Mouse (Mus musculus) MN1 (cell line): ENCODE results near the gene Zfp560.
A peak's percentile ranks its signal among the peaks of the same experiment; 100 is the strongest.
"Not testable (repeated sequence)": the region's sequence is repeated elsewhere in the genome, so short reads cannot be mapped to it uniquely, and the experiment has no call there.

Source experiments
- DNase-seq: peaks from one replicate; pipeline ENCODE4 v3.0.0-alpha.2; 2016; ENCODE audit warnings: low spot score

Zfp560 gene

DNA sequence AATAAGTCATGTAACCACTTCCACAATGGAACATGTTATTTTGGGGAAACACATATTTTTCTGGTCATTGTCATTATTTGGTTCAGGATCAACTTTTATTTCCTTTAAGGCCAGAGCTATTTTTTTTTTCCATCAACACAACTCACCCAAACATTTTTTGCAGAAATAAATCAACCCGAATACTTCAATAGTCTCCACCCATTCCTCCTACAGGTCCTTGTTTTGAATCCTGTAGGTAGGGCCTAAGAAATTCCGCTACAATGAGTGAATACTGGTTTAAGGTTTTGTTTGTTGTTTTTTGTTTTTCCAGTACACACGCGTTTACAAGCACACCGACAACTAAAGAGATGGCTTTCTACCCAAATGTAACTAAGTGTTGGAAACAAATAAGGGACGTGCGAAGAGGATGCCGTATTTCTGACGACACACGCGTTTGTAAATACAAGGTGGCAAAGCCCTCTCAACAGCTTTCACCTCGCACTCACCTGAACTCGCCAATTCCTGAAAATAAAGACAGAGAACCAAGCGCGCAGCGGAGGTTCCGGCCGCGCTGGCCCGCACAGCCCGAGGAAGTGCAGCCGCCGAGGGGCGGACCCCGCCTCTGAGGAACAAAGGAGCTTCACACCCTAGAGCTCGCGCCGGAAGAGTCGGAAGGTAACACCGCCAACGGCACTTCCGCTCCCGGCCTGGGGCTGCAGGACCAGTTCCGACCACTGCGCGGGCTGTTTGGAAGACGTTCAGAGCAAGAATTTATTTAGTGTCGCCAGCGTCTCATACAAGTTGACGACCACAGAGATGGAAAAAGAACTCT, at the start of gene Zfp560:
Gene Zfp560, minus strand, starts transcription at position 646 of the 811 bp plus-strand sequence.
- peak; percentile 93 for DNase-seq

DNA sequence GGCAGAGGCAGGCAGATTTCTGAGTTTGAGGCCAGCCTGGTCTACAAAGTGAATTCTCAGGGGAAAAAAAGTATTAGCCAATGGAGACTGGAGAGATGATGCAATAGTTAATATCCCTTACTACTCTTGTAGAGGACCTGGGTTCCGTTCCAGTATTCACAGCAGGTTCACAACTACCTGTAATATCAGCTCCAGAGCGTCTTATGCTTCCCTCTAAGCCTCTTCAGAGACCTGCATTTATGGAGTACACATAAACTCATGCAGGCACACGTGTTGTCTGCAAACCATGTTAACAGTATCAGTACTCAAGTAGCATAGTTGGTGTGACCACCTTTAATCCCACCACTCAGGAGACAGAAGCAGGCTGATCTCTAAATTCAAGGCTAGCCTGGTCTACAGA, 45.0 kb upstream of the Zfp560 start:
- no peak for DNase-seq

DNA sequence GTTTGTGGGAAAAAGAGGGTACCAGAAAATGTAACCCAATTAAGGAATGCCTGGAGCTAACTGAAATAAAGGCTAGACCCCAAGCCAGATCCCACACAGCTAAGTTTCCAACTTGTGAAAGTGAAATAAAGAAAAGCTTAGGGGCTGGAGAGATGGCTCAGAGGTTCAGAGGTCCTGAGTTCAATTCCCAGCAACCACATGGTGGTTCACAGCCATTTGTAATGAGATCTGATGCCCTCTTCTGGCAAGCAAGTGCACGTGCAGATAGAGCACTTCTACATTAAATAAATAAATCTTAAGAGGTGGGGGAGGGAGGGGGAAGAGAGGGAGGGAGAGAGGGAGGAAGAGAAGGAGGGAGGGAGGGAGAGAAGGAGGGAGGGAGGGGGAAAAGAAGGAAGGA, 26.5 kb upstream of the Zfp560 start:
- no peak for DNase-seq

DNA sequence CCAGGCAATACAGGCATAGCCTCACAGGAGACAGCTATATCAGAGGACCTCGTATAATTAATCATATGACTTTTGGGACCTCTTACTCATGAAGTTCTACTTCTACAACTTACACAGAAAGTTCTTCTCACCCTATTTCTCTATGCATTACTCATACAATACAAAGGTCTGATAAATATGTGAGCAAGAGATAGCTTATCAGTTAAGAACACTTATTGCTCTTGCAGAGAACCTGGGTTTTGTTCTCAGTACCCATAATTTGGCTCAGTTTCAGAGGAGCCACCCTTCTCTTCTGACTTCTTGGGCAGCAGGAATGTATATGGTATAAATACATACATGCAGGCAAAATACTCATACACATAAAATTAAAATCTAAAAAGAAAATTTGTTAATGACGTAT, 24.3 kb upstream of the Zfp560 start:
- no peak for DNase-seq

DNA sequence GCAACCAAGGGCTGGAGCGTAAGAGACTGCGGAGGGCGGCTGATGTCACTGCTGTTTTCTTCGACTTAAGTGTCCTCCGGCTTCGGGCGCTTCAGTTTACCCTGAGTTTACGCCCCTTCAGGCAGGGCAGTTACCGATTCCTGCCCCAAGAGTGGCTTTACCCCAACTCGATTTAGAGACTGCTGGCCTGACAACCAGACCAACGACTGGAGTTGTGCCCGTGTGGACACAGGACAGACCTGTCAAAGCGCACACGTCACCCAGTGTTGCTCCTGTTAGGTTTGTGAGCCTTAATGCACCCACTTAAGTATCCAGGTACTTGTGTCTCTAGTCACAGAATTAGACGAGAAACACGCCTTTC, 346 bp upstream of the Zfp560 start:
- DNase-seq = no peak

DNA sequence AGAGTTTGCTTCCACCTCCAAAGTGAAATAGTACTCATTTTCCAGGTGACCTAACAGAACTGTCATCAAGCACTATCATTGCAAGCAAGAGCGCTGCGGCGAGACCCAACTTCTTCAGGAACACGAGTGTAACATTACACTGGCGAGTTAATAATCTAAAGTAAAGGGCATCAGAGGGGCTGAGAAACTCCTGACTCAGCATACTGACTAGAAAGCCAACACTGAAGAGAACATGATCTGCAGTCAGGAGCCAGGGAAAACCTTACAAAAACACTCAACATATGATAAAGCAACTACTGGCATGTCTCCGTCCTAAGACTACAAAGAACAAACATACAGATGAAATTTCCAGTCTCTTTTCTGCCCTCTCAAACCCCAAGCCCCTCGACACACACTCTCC, 1.3 kb downstream of the Zfp560 start:
- DNase-seq = no peak

DNA sequence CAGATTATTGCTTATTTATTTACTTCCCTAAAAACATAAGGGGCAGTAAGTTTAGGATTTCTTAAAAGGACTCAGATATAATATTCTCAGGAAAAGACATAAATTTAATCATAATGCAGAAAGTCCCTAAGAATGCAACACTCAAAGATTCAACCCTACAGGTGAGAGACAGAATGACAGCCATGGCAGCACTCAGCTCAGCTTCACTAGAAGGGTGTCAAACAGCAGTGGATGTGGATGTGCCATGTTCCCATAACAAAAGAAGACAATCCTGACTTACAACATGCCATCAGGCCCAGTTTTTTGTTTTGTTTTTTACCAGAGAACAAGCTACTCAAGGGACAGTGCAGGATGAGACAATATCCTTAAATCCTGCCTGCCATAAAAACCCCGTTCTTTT, 10.3 kb downstream of the Zfp560 start:
- no peak for DNase-seq

DNA sequence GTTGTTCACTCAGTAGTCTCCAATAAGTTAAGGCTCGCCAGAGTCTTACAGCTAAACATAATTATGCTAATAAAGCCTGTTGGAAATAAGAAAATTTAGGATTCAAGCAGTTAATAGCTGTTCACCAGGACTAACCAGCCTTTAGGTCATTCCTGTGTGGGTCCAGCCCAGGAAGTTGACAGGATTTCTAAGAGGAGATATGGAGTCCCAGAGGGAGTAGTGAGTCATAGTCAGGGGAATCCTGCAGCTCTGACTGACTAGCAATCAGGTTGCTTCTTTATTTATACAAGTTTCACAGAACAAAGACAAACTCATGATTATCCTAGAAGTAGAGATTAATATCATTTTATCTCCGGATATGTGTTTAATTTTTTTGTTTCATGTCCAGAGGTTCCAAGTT, 17.7 kb downstream of the Zfp560 start:
- DNase-seq = peak; percentile 15

DNA sequence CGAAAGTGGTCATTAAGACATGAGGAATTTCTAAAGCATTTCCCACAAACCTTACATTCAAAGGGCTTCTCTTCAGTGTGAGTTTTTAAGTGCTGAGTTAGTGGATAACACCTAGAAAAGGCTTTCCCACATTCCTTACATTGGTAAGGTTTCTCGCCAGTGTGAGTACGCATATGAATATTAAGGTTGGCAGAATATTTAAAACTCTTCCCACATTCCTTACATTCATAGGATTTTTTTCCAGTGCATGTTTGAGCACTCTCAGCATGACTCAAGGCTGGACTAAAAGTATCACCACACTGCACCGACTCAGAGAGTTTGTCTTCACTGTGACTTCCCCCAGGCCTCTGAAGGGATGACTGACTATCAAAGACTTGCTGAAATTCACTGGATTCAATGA, 36.5 kb downstream of the Zfp560 start:
- no peak for DNase-seq

DNA sequence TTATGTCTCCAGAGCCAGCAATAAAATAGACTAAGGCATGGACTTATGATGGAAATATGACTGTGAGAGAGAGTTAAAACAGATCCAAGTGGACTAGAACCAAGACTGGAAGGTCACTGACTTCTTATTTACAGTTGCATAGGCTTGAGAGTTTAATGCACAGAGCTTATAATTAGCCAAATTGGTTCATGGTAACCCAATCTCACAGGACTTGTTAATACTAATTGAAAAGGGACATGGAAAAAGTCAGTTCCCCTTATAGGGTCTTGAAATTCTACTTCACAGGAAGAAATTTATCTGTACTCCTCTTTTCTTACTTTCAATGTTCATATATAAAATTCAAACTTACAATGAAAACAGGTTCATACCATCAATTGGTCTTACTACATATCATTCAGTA, 49.0 kb downstream of the Zfp560 start, which contains the start of gene Olfr18:
Gene Olfr18, minus strand, starts transcription at position 101 of the 400 bp plus-strand sequence.
- no peak for DNase-seq

DNA sequence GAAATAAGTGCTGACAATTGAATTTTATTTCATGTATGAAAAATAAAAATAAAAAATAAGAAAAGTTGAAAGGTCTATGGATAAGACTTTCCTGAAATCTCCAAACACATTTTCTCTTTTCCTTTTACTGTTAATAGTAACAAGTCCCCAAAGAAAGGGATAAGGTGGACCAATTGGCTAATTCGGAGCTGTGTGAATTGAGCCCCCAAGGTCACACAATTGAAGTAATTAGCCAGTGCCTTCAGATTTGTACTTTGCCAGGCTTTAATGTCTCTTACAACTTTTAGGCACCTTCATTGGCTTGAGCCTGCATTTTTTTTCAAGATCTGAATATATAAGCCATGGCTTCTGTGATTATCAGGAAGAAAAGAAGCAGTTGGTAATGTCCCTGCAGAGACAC, 86.7 kb downstream of the Zfp560 start, which contains the start of gene Olfr873:
Gene Olfr873, plus strand, starts transcription at position 301 of the 400 bp plus-strand sequence.
- no peak for DNase-seq

DNA sequence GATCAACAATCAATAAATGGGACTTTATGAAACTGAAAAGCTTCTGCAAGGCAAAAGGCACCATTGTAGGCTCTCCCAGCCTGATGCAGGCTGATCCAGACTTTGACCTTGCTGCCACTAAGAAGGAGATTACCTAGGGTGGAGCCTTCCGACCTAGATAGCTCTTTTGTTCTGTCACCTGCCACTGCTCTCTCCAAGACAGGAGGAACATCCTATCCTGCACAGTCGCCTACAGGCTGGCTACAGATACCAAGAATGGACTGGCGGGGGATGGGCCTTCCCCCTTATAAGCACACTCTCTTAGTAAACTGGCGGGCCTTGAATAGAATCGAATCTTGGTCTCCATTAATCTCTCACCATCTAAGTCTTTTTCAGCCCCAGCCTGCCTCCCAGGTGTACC, 89.4 kb downstream of the Zfp560 start:
- DNase-seq = not testable (repeated sequence)
